Mouse (Mus musculus): ENCODE measurements around the gene Arid4b. TPM values are rescaled to one million over a fixed set of nuclear protein-coding genes. Genes with fewer than 3 reads are reported as not detected.
A peak's percentile ranks its signal among the peaks of the same experiment; 100 is the strongest.

Arid4b gene
- polyA plus RNA-seq, 1 experiment from 2014 or later: 70.2 TPM

- no peak overlapping the region for H3K4me2 ChIP-seq
- no peaks in the 10 kb centered on the region for H3K27me3 ChIP-seq (replicated peaks)
- peak overlapping the region; percentile 61 for H3K27ac ChIP-seq (replicated peaks)
- WGBS: 50% methylated on average over 4 of the region's 4 CpGs
- peak; percentile 73 for ATAC-seq (ENCODE audit: low FRiP score)
- no peak overlapping the region for H3K4me3 ChIP-seq (replicated peaks)
- no peaks in the 10 kb centered on the region for H3K9me3 ChIP-seq (replicated peaks)
- H3K4me1 ChIP-seq: peaks cover 13% of the 10 kb centered on the region
- H3K9ac ChIP-seq (replicated peaks): no peak overlapping the region
- no peaks in the 10 kb centered on the region for H3K36me3 ChIP-seq
Measured at GRCm38 (mm10) chr13:14113746-14114528, 50.9 kb downstream of the Arid4b start.

- Histone ChIP-seq H3K4me3 (replicated peaks) (no peak overlapping the region), H3K9ac (replicated peaks) (no peak overlapping the region), H3K27me3 (replicated peaks) (no peaks in the 10 kb centered on the region), H3K4me2 (no peak overlapping the region), H3K27ac (replicated peaks) (no peak overlapping the region), H3K4me1 (peaks cover 13% of the 10 kb centered on the region), H3K36me3 (no peaks in the 10 kb centered on the region), H3K9me3 (replicated peaks) (no peaks in the 10 kb centered on the region)
- ATAC-seq (ENCODE audit: low FRiP score): no peak
- 98% methylated on average over 2 of the region's 2 CpGs for WGBS
Measured at GRCm38 (mm10) chr13:14115805-14116204, 52.8 kb downstream of the Arid4b start.

- Histone ChIP-seq H3K4me2 (no peak overlapping the region), H3K36me3 (peaks cover 15% of the 10 kb centered on the region), H3K27ac (replicated peaks) (peak overlapping the region; percentile 1), H3K27me3 (replicated peaks) (no peaks in the 10 kb centered on the region), H3K4me3 (replicated peaks) (no peak overlapping the region), H3K9me3 (replicated peaks) (no peaks in the 10 kb centered on the region), H3K9ac (replicated peaks) (no peak overlapping the region), H3K4me1 (peaks cover 3% of the 10 kb centered on the region; the same call in 1 of the 2 replicates)
- 0 out of 2 replicates have a peak, but pooled peaks have one; percentile 49 for ATAC-seq (ENCODE audit: low FRiP score)
- WGBS: 27% methylated on average over 1 of the region's 1 CpGs
Measured at GRCm38 (mm10) chr13:14131651-14132050, 68.6 kb downstream of the Arid4b start.

- no peak for ATAC-seq (ENCODE audit: low FRiP score)
- H3K27me3 ChIP-seq (replicated peaks): no peaks in the 10 kb centered on the region
- H3K4me3 ChIP-seq (replicated peaks): no peak overlapping the region
- peaks cover 10% of the 10 kb centered on the region for H3K36me3 ChIP-seq
- no peaks in the 10 kb centered on the region for H3K4me1 ChIP-seq
- no peak overlapping the region for H3K4me2 ChIP-seq
- no peaks in the 10 kb centered on the region for H3K9me3 ChIP-seq (replicated peaks)
- 98% methylated on average over 2 of the region's 2 CpGs for WGBS
- no peak overlapping the region for H3K9ac ChIP-seq (replicated peaks)
- H3K27ac ChIP-seq (replicated peaks): no peak overlapping the region
Measured at GRCm38 (mm10) chr13:14142294-14142966, 79.4 kb downstream of the Arid4b start.

DNA sequence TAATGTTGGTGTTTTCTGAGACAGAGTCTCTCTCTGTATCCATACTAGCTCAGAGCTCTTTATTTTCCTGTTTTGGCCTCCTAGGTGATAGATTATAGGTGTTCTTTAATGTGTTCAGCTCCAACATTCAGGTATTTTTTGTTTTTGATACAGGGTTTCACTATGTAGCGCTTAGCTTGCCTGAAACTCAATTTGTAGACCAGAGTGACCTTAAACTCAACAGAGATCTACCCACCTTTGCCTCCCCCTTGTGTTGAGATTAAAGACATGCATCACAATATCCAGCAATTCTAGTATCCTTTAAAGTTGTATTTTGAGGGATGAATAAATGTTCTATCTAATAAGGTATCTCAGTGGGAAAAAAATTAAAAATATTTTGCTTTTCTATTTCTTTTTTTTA lies 115.0 kb downstream of the Arid4b start:
- 91% methylated on average over 1 of the region's 1 CpGs for WGBS

GRCm38 (mm10) chr13:14179669-14180068 lies 116.6 kb downstream of the Arid4b start:
- ATAC-seq (ENCODE audit: low FRiP score): no peak
- Histone ChIP-seq H3K9me3 (replicated peaks) (no peaks in the 10 kb centered on the region), H3K4me1 (no peaks in the 10 kb centered on the region), H3K9ac (replicated peaks) (no peak overlapping the region), H3K4me3 (replicated peaks) (no peak overlapping the region), H3K27me3 (replicated peaks) (no peaks in the 10 kb centered on the region), H3K27ac (replicated peaks) (no peak overlapping the region), H3K4me2 (no peak overlapping the region), H3K36me3 (no peaks in the 10 kb centered on the region)
- 79% methylated on average over 3 of the region's 3 CpGs for WGBS

More for the DNA sequence above, 115.0 kb downstream of the Arid4b start:
- Histone ChIP-seq H3K27ac (replicated peaks) (no peak overlapping the region), H3K9ac (replicated peaks) (no peak overlapping the region), H3K27me3 (replicated peaks) (no peaks in the 10 kb centered on the region), H3K4me2 (no peak overlapping the region), H3K36me3 (no peaks in the 10 kb centered on the region), H3K4me1 (no peaks in the 10 kb centered on the region), H3K4me3 (replicated peaks) (no peak overlapping the region), H3K9me3 (replicated peaks) (no peaks in the 10 kb centered on the region)
- ATAC-seq (ENCODE audit: low FRiP score): no peak

- WGBS: 56% methylated on average over 2 of the region's 2 CpGs
- H3K27me3 ChIP-seq (replicated peaks): no peaks in the 10 kb centered on the region
- H3K36me3 ChIP-seq: peaks cover 32% of the 10 kb centered on the region
- H3K4me1 ChIP-seq: no peaks in the 10 kb centered on the region
- H3K9me3 ChIP-seq (replicated peaks): no peaks in the 10 kb centered on the region
- H3K4me3 ChIP-seq (replicated peaks): no peak overlapping the region
- H3K9ac ChIP-seq (replicated peaks): no peak overlapping the region
- no peak overlapping the region for H3K27ac ChIP-seq (replicated peaks)
- no peak for ATAC-seq (ENCODE audit: low FRiP score)
- no peak overlapping the region for H3K4me2 ChIP-seq
Measured at GRCm38 (mm10) chr13:14245946-14246345, 182.9 kb downstream of the Arid4b start.

Other genes starting within 250 kb of the Arid4b start
- 17.0 and 20.1 TPM in 2 replicates for gene B3galnt2, start 108.8 kb upstream of the Arid4b start, polyA plus RNA-seq (2015; fragmentation: Nextera tagmentation; extraction: Ambion mirVana)
- 94.8 and 112 TPM in 2 replicates for gene Tbce, start 23.6 kb upstream of the Arid4b start, polyA plus RNA-seq (2015; fragmentation: Nextera tagmentation; extraction: Ambion mirVana)
- gene Ggps1, start 256 bp downstream of the Arid4b start, polyA plus RNA-seq (2015; fragmentation: Nextera tagmentation; extraction: Ambion mirVana): 75.1 and 81.1 TPM in 2 replicates